Mouse (Mus musculus) gastrocnemius, postnatal 10 days (tissue): Measurements from ENCODE around the gene Nrap. TPM values are rescaled to one million over a fixed set of nuclear protein-coding genes. Genes with fewer than 3 reads are reported as not detected.
"Not testable (repeated sequence)": the region's sequence is repeated elsewhere in the genome, so short reads cannot be mapped to it uniquely, and the experiment has no call there.

Source experiments
- DNase-seq: peaks from one replicate; pipeline ENCODE4 v3.0.0; 2021; ENCODE audit warnings: mixed read lengths
- total RNA-seq, 2 experiments: library from RNA; stranded (reverse); gene quantifications; 2 replicates each; pipeline ENCODE4 v1.2.3; 2021

Nrap gene
- total RNA-seq, 2 experiments from 2014 or later = 478 to 505 TPM

DNA sequence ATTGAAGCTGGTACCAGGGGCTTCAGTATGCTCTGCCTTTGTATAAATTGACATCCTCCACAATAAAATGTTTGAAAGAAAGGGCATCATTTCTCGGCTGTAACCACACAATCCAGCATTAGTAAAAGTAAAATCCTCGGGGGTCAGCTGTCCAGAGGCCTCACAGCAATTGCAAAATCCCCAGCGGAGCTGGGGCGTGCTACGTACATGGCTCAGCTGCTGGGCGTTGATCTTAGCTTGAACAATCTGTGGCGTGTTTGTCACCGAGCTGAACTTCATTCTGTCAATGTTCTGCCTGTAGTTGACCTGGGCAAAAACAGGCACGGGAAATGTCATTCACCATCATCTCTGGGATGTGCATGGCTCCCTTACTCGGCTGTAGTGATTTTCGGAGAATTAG, 23.7 kb downstream of the Nrap start:
- DNase-seq = no peak

DNA sequence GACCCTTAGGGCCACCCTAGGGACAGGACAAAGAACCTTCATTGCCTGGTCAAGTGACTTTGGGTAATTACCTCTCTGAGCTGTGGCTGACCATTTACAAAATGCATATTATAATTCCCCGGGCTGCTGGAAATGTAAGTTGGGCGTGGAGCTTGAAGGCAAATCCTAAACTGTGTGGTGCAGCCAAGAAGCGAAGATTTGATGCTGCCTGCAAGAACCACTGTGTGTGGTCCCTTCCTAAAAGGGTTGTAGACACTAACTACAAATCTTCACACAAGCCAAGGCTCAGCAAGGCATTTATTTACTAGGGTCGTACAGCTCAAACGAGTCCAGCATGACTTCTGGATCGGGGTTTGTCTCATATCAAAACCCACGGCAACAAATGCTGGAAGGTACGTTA, 25.3 kb downstream of the Nrap start:
- DNase-seq = no peak

DNA sequence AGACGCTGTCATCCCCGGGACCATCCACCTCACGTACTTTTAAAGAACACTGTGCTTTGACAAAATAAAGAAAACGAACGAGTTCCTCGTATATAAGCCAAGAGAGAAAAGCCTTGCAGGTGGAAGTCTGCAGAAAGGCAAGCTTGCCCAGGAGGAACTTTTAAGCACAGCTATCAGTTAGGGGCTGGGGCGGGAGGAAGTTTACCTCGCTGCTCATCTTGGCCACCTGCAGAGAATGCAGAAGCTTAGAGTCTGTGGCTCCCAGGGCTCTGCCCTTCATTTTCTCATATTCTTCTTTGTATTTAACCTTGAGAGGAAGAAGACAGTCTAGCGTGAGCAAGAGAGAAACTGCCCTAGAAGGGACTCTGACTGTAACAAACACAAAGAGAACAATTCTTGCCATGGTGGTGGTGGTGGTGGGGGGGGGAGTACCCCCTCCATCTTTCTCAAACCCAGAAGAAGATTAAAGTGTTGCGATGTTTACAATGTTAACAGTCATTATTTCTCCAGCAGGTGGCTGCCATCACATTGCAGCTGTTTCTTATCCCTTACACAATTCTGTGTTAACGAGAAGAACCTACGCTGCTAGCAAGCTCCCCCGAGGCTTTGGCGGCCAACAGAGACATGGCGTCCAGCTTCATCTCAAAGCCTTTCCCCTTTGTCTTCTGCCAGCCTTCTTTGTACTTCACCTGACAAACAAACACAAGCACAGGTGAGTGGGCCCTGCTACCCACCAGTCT, 25.9 kb downstream of the Nrap start:
- no peak for DNase-seq

DNA sequence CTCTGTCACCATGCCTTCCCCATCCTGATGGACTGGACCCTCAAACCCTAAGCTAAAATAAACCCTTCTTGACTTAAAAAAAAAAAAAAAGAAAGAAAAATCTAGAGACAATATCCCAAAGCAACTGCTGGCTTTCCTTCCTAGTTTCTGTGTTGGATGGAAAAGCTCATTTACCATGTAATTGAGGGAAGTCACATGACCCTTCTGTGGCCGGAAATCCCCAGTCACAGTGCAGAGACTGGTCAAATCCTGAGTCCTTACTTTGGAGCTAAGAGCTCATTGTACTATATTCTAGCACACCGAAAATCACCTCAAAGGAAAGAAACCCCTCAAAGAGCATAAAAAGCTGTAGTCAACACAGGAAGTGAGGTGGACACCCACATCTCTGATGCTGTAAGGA, 30.9 kb downstream of the Nrap start:
- no peak for DNase-seq

DNA sequence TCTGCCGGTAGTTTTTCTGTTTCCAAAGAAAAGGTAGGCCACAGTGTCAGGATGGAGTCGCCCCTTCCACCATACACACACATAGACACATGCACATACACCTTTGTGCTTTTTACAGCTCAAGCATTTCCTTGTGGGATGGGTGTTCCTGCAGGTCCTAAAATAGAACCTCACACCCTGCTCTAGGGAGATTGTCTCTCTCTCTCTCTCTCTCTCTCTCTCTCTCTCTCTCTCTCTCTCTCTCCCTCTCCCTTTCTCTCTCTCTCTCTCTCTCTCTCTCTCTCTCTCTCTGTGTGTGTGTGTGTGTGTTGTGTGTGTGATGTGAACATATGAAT, 32.5 kb downstream of the Nrap start:
- DNase-seq = not testable (repeated sequence)

DNA sequence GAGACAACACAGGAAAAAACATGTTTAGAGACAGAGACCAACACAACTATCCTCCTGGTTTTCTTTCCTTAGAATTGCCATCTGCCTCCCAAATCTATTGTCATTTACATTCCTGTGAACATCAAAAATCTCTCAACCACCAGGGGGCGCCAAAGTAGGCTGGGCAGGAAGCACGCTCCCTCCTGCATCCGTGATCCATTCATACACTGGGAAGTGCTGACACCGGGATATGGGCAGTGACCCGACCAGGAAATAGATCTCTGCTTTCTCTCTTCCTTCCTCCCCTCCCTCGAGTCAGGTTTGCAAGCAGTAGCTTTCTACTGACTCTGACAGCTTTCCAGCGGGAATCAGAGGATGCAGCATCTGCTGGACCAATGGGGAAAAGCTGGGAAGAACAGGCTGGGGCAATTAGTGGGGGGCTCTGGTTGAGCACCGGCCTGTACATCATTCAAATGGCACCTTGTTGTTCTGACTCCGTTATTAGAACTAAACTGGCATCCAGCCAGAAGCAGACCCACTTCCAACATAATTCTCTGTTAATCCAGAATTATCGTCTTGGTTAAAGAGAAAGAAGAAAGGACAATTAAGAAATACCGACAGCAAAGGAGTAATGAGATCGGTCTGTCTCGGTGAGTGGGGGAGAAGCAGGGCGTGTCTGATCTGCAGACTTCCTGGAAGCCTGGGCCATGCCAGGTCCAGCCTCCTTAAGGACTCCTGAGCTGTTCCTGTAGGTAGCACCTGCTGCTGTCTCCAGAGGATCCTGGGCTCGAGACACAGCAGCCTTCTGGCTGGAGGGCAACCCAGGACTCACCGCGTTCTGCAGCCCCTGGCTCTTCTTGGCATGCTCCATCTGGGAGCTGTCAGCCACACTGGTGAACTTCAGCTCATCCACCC, 33.1 kb downstream of the Nrap start:
- peak; percentile 85 for DNase-seq

DNA sequence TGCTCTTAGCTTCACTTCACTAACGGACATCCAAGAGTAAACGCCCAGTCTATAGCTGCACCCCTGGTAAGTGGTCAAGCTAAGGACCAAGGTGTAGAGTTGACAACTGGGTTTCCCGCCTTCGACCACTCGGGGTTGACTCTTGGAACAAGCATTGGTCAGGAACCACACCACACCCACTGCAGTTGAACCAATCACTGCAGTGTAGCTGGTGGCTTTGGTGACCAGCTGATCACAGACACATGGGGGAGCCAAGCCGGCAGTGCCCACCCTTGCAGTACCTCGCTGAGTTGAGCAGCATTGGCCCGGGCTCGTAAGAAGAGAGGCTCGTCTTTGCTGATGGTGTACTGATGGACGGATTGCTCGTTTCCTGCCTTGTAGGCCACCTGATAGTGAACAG, 34.6 kb downstream of the Nrap start:
- no peak for DNase-seq

DNA sequence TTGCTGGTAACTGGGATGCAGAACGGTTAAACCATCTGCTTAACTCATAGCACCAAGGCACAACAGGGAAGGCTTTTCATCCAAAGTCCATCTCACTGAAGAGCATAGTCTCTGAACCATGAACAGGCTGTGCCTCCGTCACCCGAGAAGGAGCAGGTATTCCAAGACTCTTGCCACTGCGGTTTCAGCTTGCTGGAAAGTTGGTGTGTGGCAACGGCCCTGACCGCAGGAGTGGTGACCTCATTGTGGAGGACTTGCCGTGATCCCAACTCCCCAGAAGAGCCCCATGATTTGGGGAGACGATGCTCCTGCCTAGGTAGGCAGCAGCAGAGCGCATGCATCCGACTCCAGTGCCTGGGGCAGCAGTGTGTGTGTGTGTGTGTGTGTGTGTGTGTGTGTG, 36.1 kb downstream of the Nrap start:
- no peak for DNase-seq

DNA sequence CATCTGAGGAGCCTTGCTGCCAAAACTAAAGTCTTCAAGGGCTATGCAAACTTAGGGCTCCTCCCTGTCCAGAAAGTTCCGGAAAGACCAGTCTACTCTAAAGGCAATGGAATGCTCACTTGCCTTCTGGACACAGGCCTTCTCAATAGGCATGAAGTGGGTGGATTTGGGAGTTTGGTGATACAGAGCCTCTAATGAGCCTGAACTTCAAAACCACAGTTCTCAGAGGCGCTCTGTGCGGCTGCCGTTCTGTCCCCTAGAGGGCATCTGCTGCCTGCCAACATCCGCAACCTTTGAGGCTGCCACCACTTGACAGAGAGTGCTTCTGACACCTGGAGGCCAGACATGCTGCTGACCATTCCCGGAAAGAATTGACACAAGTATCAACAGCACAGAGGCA, 40.5 kb downstream of the Nrap start:
- no peak for DNase-seq

DNA sequence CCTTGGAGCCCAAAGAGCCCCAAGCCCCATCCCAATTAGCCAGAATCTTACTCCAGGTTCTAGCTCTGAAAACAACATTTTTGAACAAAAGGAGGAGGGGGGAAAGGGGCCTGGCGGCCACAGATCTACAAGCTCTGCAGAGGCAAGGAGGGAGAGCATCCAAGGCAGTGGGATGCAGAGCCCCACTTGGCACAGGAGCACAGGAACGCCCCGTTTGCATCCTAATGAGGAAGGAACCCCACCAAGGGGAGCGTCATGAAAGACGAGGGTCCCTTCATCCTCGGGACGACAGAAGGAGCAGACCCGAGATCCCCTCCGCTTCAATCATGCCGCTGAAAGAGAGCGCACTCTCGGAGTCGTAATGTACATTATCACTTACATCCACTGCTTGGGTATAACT, 43.1 kb downstream of the Nrap start:
- no peak for DNase-seq

DNA sequence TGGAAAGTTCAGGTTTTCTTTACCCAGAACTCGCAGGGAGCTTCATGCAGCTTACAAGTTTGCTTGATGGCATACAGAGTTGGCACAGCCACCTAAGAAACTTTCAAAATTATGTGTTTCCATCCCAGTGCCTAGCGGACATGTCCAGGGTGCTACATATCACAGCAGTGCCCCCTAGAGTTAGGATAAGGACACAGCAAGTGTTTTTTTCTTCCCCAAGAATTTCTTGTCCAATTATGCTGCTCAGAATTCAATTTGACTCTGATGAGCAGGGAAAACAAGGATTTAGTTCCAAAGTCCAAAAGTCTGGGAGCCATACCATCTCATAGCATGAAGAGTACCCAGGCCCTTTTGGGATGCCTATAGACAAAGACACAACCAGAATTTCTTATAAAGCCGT, 43.8 kb downstream of the Nrap start:
- DNase-seq = no peak

DNA sequence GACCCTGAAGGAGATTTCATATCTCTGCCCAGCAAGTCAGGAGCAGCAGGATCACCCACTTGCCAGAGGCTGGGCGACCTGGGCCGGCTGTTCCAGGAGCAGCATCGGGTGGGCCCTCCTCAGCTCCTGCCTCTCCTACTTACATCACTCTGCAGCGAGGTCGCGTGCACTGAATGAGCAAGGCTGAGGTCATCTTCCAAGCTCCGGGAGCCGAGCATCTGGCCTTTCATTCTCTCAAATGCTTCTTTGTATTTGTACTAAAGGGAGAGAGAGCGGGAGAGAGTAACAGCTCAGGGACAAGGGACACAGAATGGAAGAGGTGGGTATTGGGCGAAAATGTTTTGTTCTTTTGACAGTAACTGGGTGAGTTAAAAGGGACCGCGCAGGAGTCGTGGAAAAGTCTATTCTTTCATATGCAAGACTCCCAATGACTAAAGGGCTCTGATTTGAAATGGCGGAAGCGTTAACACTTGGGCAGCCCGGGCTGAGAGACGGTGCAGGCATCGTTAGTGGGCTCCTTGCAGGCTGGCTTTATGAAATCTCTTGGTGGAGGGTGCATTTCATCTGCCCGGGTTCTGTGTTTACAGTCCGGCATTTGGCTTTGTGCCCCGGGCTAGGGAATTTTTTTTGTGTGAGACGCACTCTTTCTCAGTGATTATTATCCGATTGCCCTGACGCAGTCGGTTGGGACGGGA, 45.8 kb downstream of the Nrap start:
- no peak for DNase-seq

DNA sequence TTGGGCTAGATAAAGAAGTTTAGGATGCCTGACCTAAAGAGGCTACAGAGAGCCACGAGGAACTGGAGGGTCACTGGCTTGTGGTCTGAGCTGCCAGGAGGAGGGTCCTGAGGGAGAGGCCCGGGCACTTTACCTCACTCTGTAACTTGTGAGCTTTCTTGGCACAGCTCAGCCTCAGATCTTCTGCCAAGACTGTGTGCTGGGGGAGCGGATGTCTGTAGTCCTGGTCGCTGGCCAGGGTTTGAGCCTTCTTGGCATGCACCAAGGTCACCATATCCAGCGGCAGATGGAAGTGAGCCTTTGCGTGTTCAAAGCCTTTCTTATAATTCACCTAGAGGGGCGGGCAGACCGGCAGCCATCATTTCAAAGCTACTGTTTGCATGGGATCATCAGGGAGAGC, 47.8 kb downstream of the Nrap start:
- DNase-seq = peak; percentile 70

DNA sequence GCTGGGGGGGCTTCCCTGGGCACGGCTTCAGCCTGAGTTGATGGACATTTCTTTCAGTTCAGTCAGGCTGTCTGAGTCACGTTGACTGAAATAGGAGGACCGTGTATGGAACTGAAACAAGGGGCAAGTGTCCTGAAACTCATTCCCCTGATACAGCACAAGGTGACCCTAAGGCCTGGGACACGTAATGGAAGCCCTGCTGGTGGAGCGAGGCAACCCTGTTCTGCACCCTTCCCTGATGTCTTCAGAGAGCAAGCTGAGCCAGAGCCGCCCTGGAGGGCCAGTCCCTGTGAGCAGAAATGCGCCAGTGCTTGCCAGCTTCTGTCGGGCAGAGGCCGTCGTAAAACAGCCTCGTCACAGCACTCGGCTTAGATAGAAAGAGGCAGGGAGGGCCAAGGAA, 53.0 kb downstream of the Nrap start:
- no peak for DNase-seq

DNA sequence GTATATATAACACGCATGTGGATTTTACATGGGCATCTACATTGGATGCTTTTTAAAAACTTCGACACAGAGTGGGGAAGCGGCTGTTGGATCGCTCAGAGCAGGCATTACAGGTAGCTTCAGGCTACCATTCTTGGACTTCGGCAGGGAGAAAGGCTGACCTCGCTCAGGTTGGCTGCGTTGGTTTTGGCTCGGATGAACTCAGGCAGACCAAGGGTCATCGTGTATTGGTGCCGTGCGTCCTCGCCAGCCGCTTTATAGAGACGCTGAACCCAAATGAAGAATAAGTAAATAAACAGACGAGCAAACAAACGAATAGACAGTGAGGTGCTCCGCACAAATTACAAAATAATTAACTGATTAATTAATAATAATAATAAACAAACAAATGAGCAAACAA, 53.5 kb downstream of the Nrap start:
- DNase-seq = no peak

DNA sequence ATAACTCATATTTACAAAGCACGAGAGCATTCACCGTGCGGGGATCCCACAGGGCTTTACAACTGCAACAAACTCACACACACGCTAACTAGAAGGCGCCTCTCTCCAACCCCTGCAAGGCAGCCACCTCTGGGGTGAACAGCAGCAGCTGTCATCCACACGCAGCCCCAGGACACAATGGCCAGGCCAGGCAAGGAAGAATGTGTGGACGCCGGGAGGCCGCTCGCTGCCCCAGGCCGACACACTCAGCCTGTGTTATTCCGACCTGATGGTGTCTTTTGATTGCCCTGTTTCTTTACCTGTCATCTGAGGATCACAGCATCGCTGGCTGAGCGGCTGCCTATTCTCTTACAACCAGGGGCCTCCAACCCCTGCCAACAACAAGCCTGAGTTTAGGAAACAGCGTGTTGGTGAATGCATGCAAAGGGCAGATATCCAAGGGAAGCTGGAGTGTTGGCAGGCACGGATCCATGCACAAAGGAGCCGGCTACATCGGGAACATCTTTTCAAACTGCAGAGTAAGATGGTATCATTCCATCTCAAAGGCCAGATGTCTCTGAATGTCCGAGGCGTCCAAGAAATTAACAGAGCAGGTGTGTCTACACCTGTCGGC, 63.5 kb downstream of the Nrap start:
- no peak for DNase-seq

DNA sequence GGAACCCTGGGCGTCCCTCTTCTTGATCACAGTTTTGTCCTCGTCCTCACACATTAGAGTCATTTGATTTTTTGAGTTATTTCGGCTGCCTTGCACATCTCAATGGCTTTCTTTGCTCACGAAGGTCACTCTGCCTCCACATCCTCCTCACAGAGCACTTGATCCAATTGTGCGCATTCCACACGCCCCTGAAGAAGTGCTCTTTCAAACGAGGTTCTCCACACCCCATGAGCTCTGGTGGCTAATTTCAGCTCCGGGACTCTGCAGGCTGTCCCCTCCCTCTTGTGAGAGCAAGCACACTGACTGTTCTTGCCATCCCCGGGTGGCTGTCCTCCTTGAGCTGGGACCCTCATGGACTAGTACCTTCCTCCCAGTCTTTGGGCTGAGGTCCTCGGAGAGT, 64.2 kb downstream of the Nrap start:
- DNase-seq = no peak

DNA sequence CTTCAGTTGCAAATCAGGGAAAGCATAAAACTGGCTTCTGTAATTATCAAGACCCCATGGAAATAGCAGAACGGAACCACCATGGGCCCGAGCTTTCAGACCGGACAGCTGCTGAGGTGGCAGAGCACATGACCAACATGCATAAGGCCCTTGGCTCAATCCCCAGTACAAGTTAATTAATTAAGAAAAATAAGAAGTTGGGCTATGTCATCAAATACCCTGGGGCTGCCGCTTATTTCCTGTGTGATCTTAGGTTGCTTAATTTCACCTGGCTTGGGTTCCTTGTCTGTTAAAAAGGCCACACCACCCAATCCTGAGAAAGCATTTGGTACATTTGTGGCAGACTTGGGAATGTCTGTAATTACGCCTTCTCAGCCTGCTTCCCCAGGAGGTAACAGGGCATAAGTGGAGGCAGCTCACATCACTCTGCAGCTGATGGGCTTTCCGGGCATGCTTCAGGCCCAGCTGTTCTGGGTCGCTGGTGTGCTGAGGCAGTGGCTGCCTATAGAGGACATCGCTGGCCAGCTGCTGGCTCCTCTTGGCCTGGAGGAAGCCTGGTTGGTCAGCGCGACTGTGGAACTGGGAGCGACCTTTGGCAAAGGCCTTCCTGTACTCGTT, 68.4 kb downstream of the Nrap start:
- no peak for DNase-seq

DNA sequence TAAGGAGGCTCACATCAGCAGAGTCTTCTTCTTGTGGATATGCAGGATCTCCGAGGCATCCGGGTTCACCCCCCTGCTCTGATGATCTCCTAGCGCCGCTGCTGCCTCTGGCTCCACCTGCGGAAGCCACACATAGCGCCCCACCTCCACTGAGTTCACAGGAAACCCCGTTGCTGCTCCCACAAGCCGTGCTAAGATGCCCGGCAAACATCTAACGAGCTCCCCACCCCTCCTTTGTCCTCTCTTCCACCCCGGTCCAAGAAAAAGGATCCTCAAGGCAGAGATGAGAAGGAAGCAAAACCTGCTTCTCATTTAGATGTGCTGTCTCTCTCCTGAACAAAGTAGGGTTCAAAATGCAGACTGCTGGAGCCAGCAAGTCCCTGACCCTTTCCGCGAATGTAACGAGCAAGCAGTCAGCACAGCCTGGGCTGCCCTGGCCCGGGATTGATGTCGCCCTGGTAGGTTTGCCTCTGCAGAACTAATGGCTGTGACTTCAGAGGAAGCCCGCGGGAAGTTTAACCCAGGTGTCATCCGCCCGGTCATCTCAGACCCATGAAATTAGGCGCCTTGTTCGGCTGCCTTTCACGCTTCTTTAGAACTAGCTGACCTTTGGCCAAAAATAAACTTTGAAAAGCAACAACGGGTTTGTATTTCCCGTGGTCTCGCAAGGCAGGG, 69.5 kb downstream of the Nrap start:
- no peak for DNase-seq

DNA sequence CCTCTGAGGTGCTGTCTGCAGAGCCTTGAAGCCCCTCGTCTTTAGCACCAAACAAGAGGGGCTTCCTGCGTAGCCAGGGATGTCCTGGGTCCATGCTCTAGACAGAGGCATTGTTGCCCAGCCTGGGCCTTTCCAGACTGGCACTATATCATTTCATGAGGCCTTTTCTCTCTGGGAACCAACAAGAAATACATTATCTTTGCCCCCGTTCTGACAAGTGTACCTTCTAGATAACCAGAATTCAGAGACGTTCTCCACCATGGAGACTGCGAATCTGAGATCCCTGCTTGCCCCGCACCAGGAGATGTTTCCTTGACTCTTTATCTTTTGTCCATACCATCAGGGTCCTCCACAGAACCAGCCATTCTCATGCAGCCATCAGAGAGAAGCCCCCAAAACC, 70.2 kb downstream of the Nrap start:
- no peak for DNase-seq

DNA sequence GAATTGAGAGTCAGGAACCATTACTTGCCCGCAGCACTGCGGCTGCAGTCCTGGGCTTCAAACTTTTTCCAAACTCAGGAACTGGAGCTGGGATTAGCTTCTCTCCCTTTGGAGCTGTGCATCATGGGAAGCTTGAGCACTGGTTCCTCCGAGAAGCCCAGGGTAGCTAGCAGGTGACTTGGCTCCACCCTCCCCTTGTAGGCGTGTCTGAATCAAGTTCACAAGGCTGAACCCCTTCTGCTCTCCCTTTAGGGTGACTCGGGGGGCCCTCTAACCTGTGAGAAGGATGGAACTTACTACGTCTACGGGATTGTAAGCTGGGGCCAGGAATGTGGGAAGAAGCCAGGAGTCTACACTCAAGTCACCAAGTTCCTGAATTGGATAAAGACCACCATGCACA, 70.6 kb downstream of the Nrap start:
- DNase-seq = no peak

DNA sequence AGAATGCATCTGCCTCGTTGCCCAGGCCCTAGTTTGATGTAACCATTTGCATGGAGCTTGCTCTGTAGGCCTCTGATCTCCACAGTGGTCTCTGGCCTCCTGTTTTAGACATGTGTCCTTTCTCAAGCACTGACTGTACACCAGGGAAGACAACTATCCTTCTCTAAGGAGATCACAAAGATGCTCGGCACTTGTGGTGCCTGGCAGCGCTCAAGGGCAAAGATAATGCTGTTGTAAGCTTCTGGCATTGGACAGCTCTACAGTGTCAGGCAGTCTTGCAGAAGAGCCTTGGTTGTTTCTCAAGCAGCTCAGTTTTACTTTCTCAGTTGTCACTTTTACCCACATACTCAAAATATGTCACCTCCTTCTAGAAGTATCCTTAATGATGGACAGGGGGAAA, 73.3 kb downstream of the Nrap start:
- DNase-seq = no peak
